Mouse (Mus musculus) E14TG2a.4 (cell line): Measurements from ENCODE around the gene Akap13.

Experiments
- CTCF ChIP-seq: conservative IDR thresholded peaks from 2 replicates; pipeline ENCODE4 v1.5.1; 2014; ENCODE audit warnings: low read length
- POU5F1 ChIP-seq: IDR thresholded peaks from 2 replicates; pipeline ENCODE4 v1.6.1; 2014; ENCODE audit warnings: low read length, borderline replicate concordance

GRCm38 (mm10) chr7:75653684-75654317, 198.5 kb downstream of the Akap13 start:
- TF ChIP-seq CTCF = no peak
- TF ChIP-seq POU5F1 = no peak
